Comparison of ENCODE assay signal across 11 mouse cellular contexts in the genomic region with DNA sequence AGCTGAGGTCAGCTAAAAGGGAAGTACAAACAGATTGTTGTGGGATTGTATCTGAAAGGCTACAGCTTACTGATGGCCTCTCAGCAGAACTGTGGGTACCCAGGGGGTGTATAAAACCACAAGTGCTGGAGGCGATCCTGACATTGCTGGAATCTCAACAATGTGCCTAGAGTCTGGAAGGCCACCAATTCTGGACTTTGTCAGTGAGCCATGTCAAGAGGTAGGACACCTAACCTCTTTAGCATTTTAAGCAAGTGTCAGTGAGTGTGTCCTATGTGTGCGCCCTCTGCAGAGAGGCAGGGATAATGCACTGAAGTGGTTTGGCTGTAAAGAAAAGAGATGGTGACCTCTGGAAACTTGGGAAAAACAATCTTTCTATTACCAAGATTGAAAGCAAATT.
A peak's percentile ranks its signal among the peaks of the same experiment; 100 is the strongest.
DNase-seq lines count a peak whose midpoint lies in the region; ATAC-seq and TF ChIP-seq lines count a peak whose summit lies in the region.
"Had no signal": no experiment of that assay in that cellular context is flagged by ENCODE, and none has a peak within 500 bp of the region (broad histone marks: within the 10 kb centered on the region; RNA-seq: fewer than 3 reads in every experiment).

No protein-coding gene starts in this region.

- no peaks in the 10 kb centered on the region for H3K27me3 ChIP-seq in ES-Bruce4 (ENCODE audit: control insufficient read depth, insufficient read depth, low read length, poor library complexity, severe bottlenecking)
- H3K27me3 ChIP-seq in heart, postnatal 0 days (ENCODE audit: control insufficient read depth, insufficient read depth, low read length), result no peaks in the 10 kb centered on the region
- H3K27me3 ChIP-seq: forebrain, embryonic 15.5 days; hindbrain, embryonic 15.5 days; lung, embryonic 15.5 days had no signal

- TF ChIP-seq POLR2A in ES-Bruce4 (IDR thresholded peaks at IDR 0.05; ENCODE audit: insufficient read depth, low read length), result no peak

- no peaks in the 10 kb centered on the region for H3K36me3 ChIP-seq in ES-Bruce4 (ENCODE audit: control insufficient read depth, insufficient read depth, low read length, poor library complexity, severe bottlenecking)
- no peaks in the 10 kb centered on the region for H3K36me3 ChIP-seq in heart, postnatal 0 days (replicated peaks; ENCODE audit: control insufficient read depth, insufficient read depth, low read length)
- H3K36me3 ChIP-seq: forebrain, embryonic 15.5 days; hindbrain, embryonic 15.5 days; lung, embryonic 15.5 days had no signal

- TF ChIP-seq CTCF in ES-Bruce4 (IDR thresholded peaks at IDR 0.05; ENCODE audit: low read depth, low read length), result peak; percentile 6
- TF ChIP-seq CTCF in heart, postnatal 0 days (IDR thresholded peaks at IDR 0.05; ENCODE audit: low read depth), result peak; percentile 53

- no peak overlapping the region for H3K4me2 ChIP-seq in heart, postnatal 0 days (ENCODE audit: low read depth, low read length)
- H3K4me2 ChIP-seq: forebrain, embryonic 15.5 days; hindbrain, embryonic 15.5 days; lung, embryonic 15.5 days had no signal

- no peak overlapping the region for H3K4me3 ChIP-seq in ES-Bruce4 (ENCODE audit: low read depth, low read length)
- H3K4me3 ChIP-seq in heart, postnatal 0 days (ENCODE audit: low read depth, low read length), result no peak overlapping the region
- H3K4me3 ChIP-seq: forebrain, embryonic 15.5 days; hindbrain, embryonic 15.5 days; lung, embryonic 15.5 days had no signal

- 23% methylated on average over 2 of the region's 2 CpGs for WGBS in heart, postnatal 0 days

- ATAC-seq in heart, postnatal 0 days (ENCODE audit: insufficient read depth, low read depth), result peak; percentile 84
- ATAC-seq in activated CD4-positive, CD25-positive, alpha-beta regulatory T cell, adult 4 months, result no peak
- ATAC-seq: forebrain, embryonic 15.5 days had no signal

- H3K4me1 ChIP-seq in ES-Bruce4 (ENCODE audit: control insufficient read depth, insufficient read depth, low read length), result no peaks in the 10 kb centered on the region
- peaks cover 21% of the 10 kb centered on the region for H3K4me1 ChIP-seq in heart, postnatal 0 days (ENCODE audit: control insufficient read depth, insufficient read depth)
- H3K4me1 ChIP-seq: lung, embryonic 15.5 days had no signal

- peak; percentile 40 for DNase-seq in kidney, adult 11 months
- DNase-seq in kidney, postnatal 4 days, result no peak
- DNase-seq in Muller cell, postnatal 12 days (ENCODE audit: inconsistent ontology term), result peak; percentile 90
- DNase-seq in heart, postnatal 0 days (ENCODE audit: low spot score), result peak; percentile 62
- DNase-seq in right cerebral cortex, adult 18-20 months, result no peak
- no peak for DNase-seq in spleen, adult 12 weeks (ENCODE audit: low spot score)

- H3K27ac ChIP-seq in ES-Bruce4 (ENCODE audit: insufficient read depth, low read length), result no peak overlapping the region
- 0 out of 2 replicates have a peak overlapping the region, but pooled peaks have one; percentile 18 for H3K27ac ChIP-seq in heart, postnatal 0 days (ENCODE audit: low read depth)
- H3K27ac ChIP-seq: forebrain, embryonic 15.5 days; hindbrain, embryonic 15.5 days; lung, embryonic 15.5 days had no signal

- H3K9me3 ChIP-seq in ES-Bruce4 (replicated peaks; ENCODE audit: control insufficient read depth, insufficient read depth, low read length, poor library complexity, severe bottlenecking), result no peaks in the 10 kb centered on the region
- H3K9me3 ChIP-seq in heart, postnatal 0 days (replicated peaks; ENCODE audit: control insufficient read depth, low read length), result no peaks in the 10 kb centered on the region
- H3K9me3 ChIP-seq: forebrain, embryonic 15.5 days; hindbrain, embryonic 15.5 days; lung, embryonic 15.5 days had no signal

- no peak for TF ChIP-seq EP300 in ES-Bruce4 (IDR thresholded peaks at IDR 0.05; ENCODE audit: insufficient read depth, low read depth, low read length)
- no peak for TF ChIP-seq EP300 in heart, postnatal 0 days (IDR thresholded peaks at IDR 0.05; ENCODE audit: low read depth)

- no peak overlapping the region for H3K9ac ChIP-seq in ES-Bruce4 (ENCODE audit: low read depth, poor library complexity, severe bottlenecking)
- H3K9ac ChIP-seq in heart, postnatal 0 days (replicated peaks; ENCODE audit: low read depth, low read length), result no peak overlapping the region
- H3K9ac ChIP-seq: forebrain, embryonic 15.5 days; hindbrain, embryonic 15.5 days; lung, embryonic 15.5 days had no signal

Comparison
In these comparisons a context has a peak if more than half of its experiments do, and no peak if none do; other contexts are left out.
1. DNase-seq: peak in kidney, adult 11 months (single experiment), Muller cell, postnatal 12 days (single experiment) and heart, postnatal 0 days (single experiment); none in kidney, postnatal 4 days (0 of 2), right cerebral cortex, adult 18-20 months (single experiment) and spleen, adult 12 weeks (single experiment).